Mouse (Mus musculus): ENCODE measurements around the gene Elmsan1.

- TF ChIP-seq CTCF (conservative IDR thresholded peaks at IDR 0.05; ENCODE audit: low read length): no peak
- TF ChIP-seq POU5F1 (IDR thresholded peaks at IDR 0.05; ENCODE audit: borderline replicate concordance, low read length): no peak
- TF ChIP-seq NANOG (IDR thresholded peaks at IDR 0.05; ENCODE audit: borderline replicate concordance, low read length): no peak
These were observed 12.2 kb downstream of the Elmsan1 start for GRCm38 (mm10) chr12:84206525-84206924.
